Mouse (Mus musculus) spleen, adult 2 months (tissue): ENCODE measurements at regions not wholly inside any gene's neighbourhood (a gene's known extent, or its start where the extent isn't known, plus 50 kb on each side); places are given as distances from the start of the nearest gene placed in this dataset.

ENCODE experiments used
- CTCF ChIP-seq: fragments of 200-500 bp; IDR thresholded peaks from 2 replicates; pipeline ENCODE4 v1.5.1; 2011; ENCODE audit warnings: mild to moderate bottlenecking, inconsistent platforms; ENCODE audit not compliant: insufficient read depth, insufficient read length, insufficient replicate concordance; ENCODE audit errors: extremely low read depth
- POLR2A ChIP-seq: fragments of 200-500 bp; IDR thresholded peaks from 2 replicates; pipeline ENCODE4 v1.6.1; 2011; ENCODE audit warnings: low read depth, low read length, inconsistent platforms

DNA sequence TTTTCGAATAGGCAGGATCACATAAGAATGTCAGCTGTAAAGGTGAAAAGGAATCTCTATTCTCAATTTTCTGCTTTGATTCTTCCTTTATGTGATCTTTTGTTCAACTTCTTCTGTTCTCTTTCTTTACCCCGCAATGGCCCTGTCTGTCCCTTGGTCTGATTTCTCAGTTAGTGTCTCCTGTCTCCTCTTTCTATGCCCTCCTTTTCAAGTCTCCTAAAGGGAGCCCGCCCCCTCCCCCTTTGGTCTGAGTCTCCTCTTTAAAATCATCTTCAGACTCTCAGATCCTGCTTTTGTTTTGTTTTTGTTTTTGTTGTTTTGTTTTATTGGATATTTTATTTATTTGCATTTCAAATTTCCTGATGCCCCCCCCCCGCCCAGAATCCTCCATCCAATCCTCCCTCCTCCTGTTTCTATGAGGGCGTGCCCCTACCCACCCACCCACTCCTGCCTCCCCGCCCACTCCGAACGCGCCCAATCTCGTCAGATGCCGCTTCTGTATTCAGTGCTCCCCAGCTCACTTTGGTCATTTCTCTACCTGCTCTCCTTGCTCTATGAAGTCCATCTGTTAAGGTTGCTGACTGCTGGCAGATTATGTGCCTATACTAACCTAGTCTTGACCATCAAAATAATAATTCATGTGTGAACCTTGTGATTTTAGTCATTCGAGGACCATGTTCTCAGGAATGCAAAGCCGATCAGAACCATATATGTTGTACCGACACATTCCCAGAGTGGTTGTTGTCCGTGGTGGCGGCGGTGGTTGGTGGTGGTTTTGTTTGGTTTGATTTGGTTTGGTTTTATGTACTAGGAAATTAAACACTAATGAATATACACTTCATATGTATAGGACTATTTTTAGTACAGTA is 487.9 kb upstream of the Adam24 start:
- TF ChIP-seq CTCF (no peak), POLR2A (no peak)
